Mouse (Mus musculus) heart, embryonic 11.5 days (tissue): ENCODE measurements around the gene Cacna1a. TPM values are rescaled to one million over a fixed set of nuclear protein-coding genes. Genes with fewer than 3 reads are reported as not detected.

Experiments
- ATAC-seq: fragments of 200-750 bp; cut with Nextera tagmentation; replicated peaks from 2 replicates; pipeline ENCODE4 v1.8.0; 2017; ENCODE audit warnings: moderate library complexity; ENCODE audit not compliant: insufficient number of reproducible peaks, low FRiP score, low TSS enrichment
- H3K27ac ChIP-seq: fragments of 300-500 bp; sonication (generic); 2 replicates; pipeline ENCODE4 v1.5.1; 2014; ENCODE audit warnings: mild to moderate bottlenecking, low read depth, low read length
- H3K27me3 ChIP-seq: fragments of 300-500 bp; sonication (generic); 2 replicates; pipeline ENCODE4 v1.6.1; 2014; ENCODE audit warnings: mild to moderate bottlenecking, low read length, mixed read lengths; ENCODE audit not compliant: control insufficient read depth, insufficient read depth
- H3K36me3 ChIP-seq: fragments of 300-500 bp; sonication (generic); 2 replicates; pipeline ENCODE4 v1.6.1; 2014; ENCODE audit warnings: mild to moderate bottlenecking, low read length, moderate library complexity, mixed read lengths; ENCODE audit not compliant: control insufficient read depth, insufficient read depth
- H3K4me1 ChIP-seq: fragments of 300-500 bp; sonication (generic); 2 replicates; pipeline ENCODE4 v1.6.1; 2014; ENCODE audit warnings: low read length; ENCODE audit not compliant: control insufficient read depth, insufficient read depth
- H3K4me2 ChIP-seq: fragments of 300-500 bp; sonication (generic); 2 replicates; pipeline ENCODE4 v1.6.1; 2014; ENCODE audit warnings: mild to moderate bottlenecking, moderate library complexity
- H3K4me3 ChIP-seq: fragments of 300-500 bp; sonication (generic); 2 replicates; pipeline ENCODE4 v1.5.1; 2014; ENCODE audit warnings: low read depth, low read length
- H3K9ac ChIP-seq: fragments of 300-500 bp; sonication (generic); 2 replicates; pipeline ENCODE4 v1.6.1; 2014; ENCODE audit warnings: mild to moderate bottlenecking, low read depth, low read length, moderate library complexity
- H3K9me3 ChIP-seq: fragments of 300-500 bp; sonication (generic); replicated peaks from 2 replicates; pipeline ENCODE4 v1.6.1; 2016; ENCODE audit warnings: low read length; ENCODE audit not compliant: control insufficient read depth
- WGBS: fragments of 180-500 bp; shearing (Covaris S2); extraction: QIAGEN DNeasy Blood & Tissue Kit; methylation state at CpG from one replicate; pipeline ENCODE4 v1.1.7; 2014; ENCODE audit not compliant: insufficient replicate concordance; 5-methylcytosine and 5-hydroxymethylcytosine counted together
- polyA plus RNA-seq: library from polyadenylated mRNA; unstranded; fragments of >200 nt; fragmentation: Nextera tagmentation; extraction: Ambion mirVana; gene quantifications from 2 replicates; pipeline ENCODE4 v1.2.1, GENCODE M21; 2014

Gene Cacna1a
- polyA plus RNA-seq, 1 experiment from 2014 or later, result 6.3 TPM

- Histone ChIP-seq H3K27ac (no peak overlapping the region), H3K4me3 (peak overlapping the region; percentile 55), H3K9ac (peak overlapping the region; percentile 10; the same call in 1 of the 2 replicates), H3K27me3 (peaks cover 69% of the 10 kb centered on the region), H3K36me3 (no peaks in the 10 kb centered on the region), H3K9me3 (no peaks in the 10 kb centered on the region), H3K4me2 (peak overlapping the region; percentile 79), H3K4me1 (no peaks in the 10 kb centered on the region)
- under 1% methylated on average over 67 of the region's 84 CpGs for WGBS
- ATAC-seq, result no peak
These were observed 170.9 kb downstream of the Cacna1a start for GRCm38 (mm10) chr8:84559121-84559604.

- no peak for ATAC-seq
These were observed 173.5 kb downstream of the Cacna1a start for GRCm38 (mm10) chr8:84561698-84562097.

GRCm38 (mm10) chr8:84564042-84564441 is 175.8 kb downstream of the Cacna1a start:
- Histone ChIP-seq H3K27ac (no peak overlapping the region), H3K4me3 (no peak overlapping the region), H3K4me2 (no peak overlapping the region), H3K9me3 (no peaks in the 10 kb centered on the region), H3K4me1 (no peaks in the 10 kb centered on the region), H3K36me3 (no peaks in the 10 kb centered on the region), H3K9ac (no peak overlapping the region), H3K27me3 (peaks cover 50% of the 10 kb centered on the region)
- WGBS, result 86% methylated on average over 1 of the region's 1 CpGs
- no peak for ATAC-seq

More at GRCm38 (mm10) chr8:84561698-84562097, 173.5 kb downstream of the Cacna1a start:
- no peak overlapping the region for H3K27ac ChIP-seq
- WGBS, result 52% methylated on average over 4 of the region's 4 CpGs
- H3K4me2 ChIP-seq, result no peak overlapping the region
- no peaks in the 10 kb centered on the region for H3K36me3 ChIP-seq
- no peaks in the 10 kb centered on the region for H3K9me3 ChIP-seq
- H3K27me3 ChIP-seq, result peaks cover 64% of the 10 kb centered on the region
- no peak overlapping the region for H3K4me3 ChIP-seq
- H3K4me1 ChIP-seq, result no peaks in the 10 kb centered on the region
- H3K9ac ChIP-seq, result no peak overlapping the region

- no peaks in the 10 kb centered on the region for H3K36me3 ChIP-seq
- H3K27me3 ChIP-seq, result peaks cover 44% of the 10 kb centered on the region
- WGBS, result 47% methylated on average over 25 of the region's 25 CpGs
- no peak overlapping the region for H3K4me3 ChIP-seq
- H3K4me2 ChIP-seq, result no peak overlapping the region
- no peaks in the 10 kb centered on the region for H3K9me3 ChIP-seq
- no peak overlapping the region for H3K27ac ChIP-seq
- H3K9ac ChIP-seq, result no peak overlapping the region
- 0 out of 2 replicates have a peak, but pooled peaks have one; percentile 18 for ATAC-seq
- H3K4me1 ChIP-seq, result no peaks in the 10 kb centered on the region
These were observed 177.5 kb downstream of the Cacna1a start for GRCm38 (mm10) chr8:84565577-84566360.

- H3K9ac ChIP-seq, result no peak overlapping the region
- H3K36me3 ChIP-seq, result no peaks in the 10 kb centered on the region
- 64% methylated on average over 12 of the region's 12 CpGs for WGBS
- no peaks in the 10 kb centered on the region for H3K9me3 ChIP-seq
- H3K27ac ChIP-seq, result no peak overlapping the region
- ATAC-seq, result no peak
- peaks cover 36% of the 10 kb centered on the region for H3K27me3 ChIP-seq
- no peaks in the 10 kb centered on the region for H3K4me1 ChIP-seq
- no peak overlapping the region for H3K4me2 ChIP-seq
- H3K4me3 ChIP-seq, result no peak overlapping the region
These were observed 178.7 kb downstream of the Cacna1a start for GRCm38 (mm10) chr8:84566816-84567413.

- Histone ChIP-seq H3K36me3 (no peaks in the 10 kb centered on the region), H3K27me3 (peaks cover 36% of the 10 kb centered on the region), H3K4me2 (no peak overlapping the region), H3K27ac (no peak overlapping the region), H3K9ac (no peak overlapping the region), H3K9me3 (no peaks in the 10 kb centered on the region), H3K4me3 (no peak overlapping the region), H3K4me1 (no peaks in the 10 kb centered on the region)
- WGBS, result 61% methylated on average over 19 of the region's 19 CpGs
- ATAC-seq, result no peak
These were observed 179.3 kb downstream of the Cacna1a start for GRCm38 (mm10) chr8:84567541-84567940.

GRCm38 (mm10) chr8:84568737-84569136 is 180.5 kb downstream of the Cacna1a start:
- Histone ChIP-seq H3K36me3 (no peaks in the 10 kb centered on the region), H3K4me3 (no peak overlapping the region), H3K4me1 (no peaks in the 10 kb centered on the region), H3K4me2 (no peak overlapping the region), H3K9me3 (no peaks in the 10 kb centered on the region), H3K27me3 (peaks cover 36% of the 10 kb centered on the region), H3K27ac (no peak overlapping the region), H3K9ac (no peak overlapping the region)
- no peak for ATAC-seq
- WGBS, result 78% methylated on average over 8 of the region's 8 CpGs

- H3K4me1 ChIP-seq, result no peaks in the 10 kb centered on the region
- peaks cover 32% of the 10 kb centered on the region for H3K27me3 ChIP-seq
- H3K36me3 ChIP-seq, result no peaks in the 10 kb centered on the region
- no peaks in the 10 kb centered on the region for H3K9me3 ChIP-seq
- peak overlapping the region; percentile 27 for H3K4me2 ChIP-seq
- no peak overlapping the region for H3K4me3 ChIP-seq
- H3K9ac ChIP-seq, result no peak overlapping the region
- H3K27ac ChIP-seq, result no peak overlapping the region
- 21% methylated on average over 25 of the region's 25 CpGs for WGBS
- ATAC-seq, result no peak
These were observed 181.9 kb downstream of the Cacna1a start for GRCm38 (mm10) chr8:84569921-84570673.
